ENCODE assay signal across 16 mouse cellular contexts in the genomic region with DNA sequence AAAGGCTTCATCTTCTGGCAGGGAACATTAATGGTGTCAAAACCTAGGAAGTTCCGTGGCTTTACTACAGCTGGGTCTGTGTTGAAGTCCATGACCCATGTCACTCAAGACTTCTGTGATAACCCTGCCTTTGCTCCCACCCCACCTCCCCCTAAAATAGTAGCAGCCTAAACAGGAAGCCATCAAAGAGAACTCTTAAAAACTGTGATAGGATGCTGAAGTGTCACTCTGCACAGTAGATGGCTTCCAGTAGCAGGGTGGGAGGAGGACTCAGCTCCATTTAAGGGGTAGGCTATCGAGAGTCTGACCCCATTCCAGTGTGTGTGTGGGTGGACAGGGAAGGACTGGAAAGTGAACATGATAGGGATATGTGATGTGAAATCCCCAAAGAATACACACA. TPM values are rescaled to one million over a fixed set of nuclear protein-coding genes. Genes with fewer than 3 reads are reported as not detected.
A peak's percentile ranks its signal among the peaks of the same experiment; 100 is the strongest.
DNase-seq lines count a peak whose midpoint lies in the region; ATAC-seq and TF ChIP-seq lines count a peak whose summit lies in the region.
"Had no signal": no experiment of that assay in that cellular context is flagged by ENCODE, and none has a peak within 500 bp of the region (broad histone marks: within the 10 kb centered on the region; RNA-seq: fewer than 3 reads in every experiment).

No protein-coding gene starts in this region.

- peaks cover 5% of the 10 kb centered on the region; the same call in 1 of the 2 replicates for H3K4me1 ChIP-seq in kidney, adult 2 months (ENCODE audit: control insufficient read depth, insufficient read depth, low read length)
- peaks cover 34% of the 10 kb centered on the region for H3K4me1 ChIP-seq in heart, embryonic 16.5 days (ENCODE audit: control insufficient read depth, insufficient read depth, low read length)

- DNase-seq in kidney, adult 2 months = peak; percentile 25
- no peak for DNase-seq in kidney, adult 8-10 months
- DNase-seq in lung, postnatal 36 days = peak; percentile 11
- DNase-seq in lung, postnatal 4 days = no peak
- peak; percentile 32 for DNase-seq in thymus, postnatal 4 days
- DNase-seq in left cerebral cortex, adult 11 months (ENCODE audit: low spot score) = no peak
- DNase-seq: cerebellum, adult 9-10 months had no signal

- no peak for TF ChIP-seq POLR2A in kidney, adult 2 months (IDR thresholded peaks at IDR 0.05; ENCODE audit: low read depth, low read length)

- H3K9ac ChIP-seq in heart, embryonic 16.5 days (ENCODE audit: low read length) = no peak overlapping the region
- H3K9ac ChIP-seq: forebrain, embryonic 12.5 days; limb, embryonic 15.5 days; neural tube, embryonic 15.5 days had no signal

- H3K9me3 ChIP-seq in heart, embryonic 16.5 days (replicated peaks; ENCODE audit: control insufficient read depth, low read length) = no peaks in the 10 kb centered on the region
- H3K9me3 ChIP-seq: forebrain, embryonic 12.5 days; hindbrain, embryonic 10.5 days; limb, embryonic 15.5 days; neural tube, embryonic 15.5 days had no signal

- no peak overlapping the region for H3K27ac ChIP-seq in kidney, adult 2 months (ENCODE audit: insufficient read depth, low read depth, low read length)
- peak overlapping the region; percentile 76 for H3K27ac ChIP-seq in heart, embryonic 16.5 days (ENCODE audit: low read length)
- H3K27ac ChIP-seq: forebrain, embryonic 12.5 days; hindbrain, embryonic 10.5 days; limb, embryonic 15.5 days; macrophage; neural tube, embryonic 15.5 days had no signal

- H3K4me3 ChIP-seq in kidney, adult 2 months (ENCODE audit: insufficient read depth, low read depth, low read length) = no peak overlapping the region
- 0 out of 2 replicates have a peak overlapping the region, but pooled peaks have one; percentile 1 for H3K4me3 ChIP-seq in heart, embryonic 16.5 days (ENCODE audit: low read length)
- H3K4me3 ChIP-seq: forebrain, embryonic 12.5 days; hindbrain, embryonic 10.5 days; limb, embryonic 15.5 days; neural tube, embryonic 15.5 days had no signal

- ATAC-seq in heart, embryonic 16.5 days (replicated peaks; ENCODE audit: extremely low read depth, insufficient read depth, low FRiP score) = peak; percentile 82
- no peak for ATAC-seq in erythroid progenitor cell, adult 5-6 weeks (replicated peaks; ENCODE audit: low FRiP score, poor library complexity, severe bottlenecking)
- ATAC-seq: intestine, embryonic 16.5 days had no signal

- H3K4me2 ChIP-seq in heart, embryonic 16.5 days (ENCODE audit: low read depth, low read length) = peak overlapping the region; percentile 36
- H3K4me2 ChIP-seq: forebrain, embryonic 12.5 days; limb, embryonic 15.5 days; neural tube, embryonic 15.5 days had no signal

- 38% methylated on average over 2 of the region's 2 CpGs for WGBS in kidney, adult 2 months
- WGBS in heart, embryonic 16.5 days = 6% methylated on average over 2 of the region's 2 CpGs

- no peaks in the 10 kb centered on the region for H3K27me3 ChIP-seq in kidney, adult 2 months (replicated peaks; ENCODE audit: control insufficient read depth, insufficient read depth, low read length)
- no peaks in the 10 kb centered on the region for H3K27me3 ChIP-seq in heart, embryonic 16.5 days (ENCODE audit: control insufficient read depth, insufficient read depth, low read length)
- H3K27me3 ChIP-seq: CH12.LX; forebrain, embryonic 12.5 days; limb, embryonic 15.5 days; neural tube, embryonic 15.5 days had no signal

- H3K36me3 ChIP-seq in kidney, adult 2 months (ENCODE audit: control insufficient read depth, insufficient read depth, low read length) = no peaks in the 10 kb centered on the region
- H3K36me3 ChIP-seq in heart, embryonic 16.5 days (ENCODE audit: control insufficient read depth, insufficient read depth) = peaks cover 4% of the 10 kb centered on the region; the same call in 1 of the 2 replicates
- H3K36me3 ChIP-seq: forebrain, embryonic 12.5 days; hindbrain, embryonic 10.5 days; neural tube, embryonic 15.5 days had no signal

- no peak for TF ChIP-seq CTCF in kidney, adult 2 months (conservative IDR thresholded peaks at IDR 0.05; ENCODE audit: insufficient read depth, insufficient read length, low read depth, low read length)

RNA-seq across cellular contexts. Expression of a gene that starts 16.9 kb away (rescaled TPM):
- polyA plus RNA-seq in kidney, adult 2 months (2012; rRNA removed) = 97.8 and 102 TPM in 2 replicates
- 41.4 and 60.0 TPM in 2 replicates for polyA plus RNA-seq in heart, embryonic 16.5 days (2015; fragmentation: Nextera tagmentation; extraction: Ambion mirVana)
- total RNA-seq in erythroid progenitor cell, adult 5-6 weeks (2015; ENCODE audit: low replicate concordance) = 16.6 and 21.4 TPM in 2 replicates
- 11.7 and 14.6 TPM in 2 replicates for total RNA-seq in erythroid progenitor cell, adult 5-6 weeks (2017; ENCODE audit: low replicate concordance)

RNA-seq across cellular contexts. Expression of a gene that starts 32.0 kb away (rescaled TPM):
- 2.0 and 2.4 TPM in 2 replicates for polyA plus RNA-seq in kidney, adult 2 months (2012; rRNA removed)
- 31.1 and 34.5 TPM in 2 replicates for polyA plus RNA-seq in heart, embryonic 16.5 days (2015; fragmentation: Nextera tagmentation; extraction: Ambion mirVana)
- 56.9 and 59.5 TPM in 2 replicates for total RNA-seq in erythroid progenitor cell, adult 5-6 weeks (2015; ENCODE audit: low replicate concordance)
- 62.4 and 101 TPM in 2 replicates for total RNA-seq in erythroid progenitor cell, adult 5-6 weeks (2017; ENCODE audit: low replicate concordance)

Comparison
In these comparisons a context has a peak if more than half of its experiments do, and no peak if none do; other contexts are left out.
1. DNase-seq: peak in kidney, adult 2 months (single experiment), lung, postnatal 36 days (single experiment) and thymus, postnatal 4 days (single experiment); none in kidney, adult 8-10 months (0 of 2), lung, postnatal 4 days (0 of 2) and left cerebral cortex, adult 11 months (single experiment).